Mouse (Mus musculus): ENCODE results near the gene Cyp2a12. TPM values are rescaled to one million over a fixed set of nuclear protein-coding genes. Genes with fewer than 3 reads are reported as not detected.

Cyp2a12 gene
- polyA plus RNA-seq, 1 experiment: not detected

- Histone ChIP-seq H3K79me2 (ENCODE audit: control insufficient read depth, insufficient read depth) (no peaks in the 10 kb centered on the region), H3ac (ENCODE audit: control insufficient read depth, insufficient read length, low read depth) (no peak overlapping the region), H3K4me3 (ENCODE audit: insufficient read depth, poor library complexity, severe bottlenecking) (no peak overlapping the region), H3K36me3 (ENCODE audit: control insufficient read depth, insufficient read depth) (no peaks in the 10 kb centered on the region), H3K27me3 (ENCODE audit: control insufficient read depth, insufficient read depth, insufficient read length) (no peaks in the 10 kb centered on the region), H3K79me3 (ENCODE audit: low read depth) (no peaks in the 10 kb centered on the region)
- TF ChIP-seq MYOG (IDR thresholded peaks at IDR 0.05; ENCODE audit: control insufficient read depth, extremely low read depth, insufficient read length) (no peak), USF1 (IDR thresholded peaks at IDR 0.05; ENCODE audit: low read depth) (no peak), MAX (IDR thresholded peaks at IDR 0.05) (no peak), CTCF (IDR thresholded peaks at IDR 0.05; ENCODE audit: control insufficient read depth, insufficient read depth, insufficient read length) (no peak), MYOD1 (IDR thresholded peaks at IDR 0.05; ENCODE audit: control insufficient read depth, insufficient read length, low read depth) (no peak), CEBPB (IDR thresholded peaks at IDR 0.05; ENCODE audit: low read depth) (no peak), FOSL1 (IDR thresholded peaks at IDR 0.05; ENCODE audit: insufficient read depth, low read length, poor library complexity, severe bottlenecking) (no peak)
Measured at GRCm38 (mm10) chr7:27078641-27079040, 49.8 kb downstream of the Cyp2a12 start.

GRCm38 (mm10) chr7:27081625-27082024 lies 52.7 kb downstream of the Cyp2a12 start:
- H3K79me2 ChIP-seq (ENCODE audit: control insufficient read depth, insufficient read depth): no peaks in the 10 kb centered on the region
- no peaks in the 10 kb centered on the region for H3K27me3 ChIP-seq (ENCODE audit: control insufficient read depth, insufficient read depth, insufficient read length)
- TF ChIP-seq CTCF (IDR thresholded peaks at IDR 0.05; ENCODE audit: control insufficient read depth, insufficient read depth, insufficient read length): no peak
- no peak for TF ChIP-seq USF1 (IDR thresholded peaks at IDR 0.05; ENCODE audit: low read depth)
- no peak for TF ChIP-seq MYOG (IDR thresholded peaks at IDR 0.05; ENCODE audit: control insufficient read depth, extremely low read depth, insufficient read length)
- H3K36me3 ChIP-seq (ENCODE audit: control insufficient read depth, insufficient read depth): no peaks in the 10 kb centered on the region
- no peak overlapping the region for H3K4me3 ChIP-seq (ENCODE audit: insufficient read depth, poor library complexity, severe bottlenecking)
- no peak overlapping the region for H3ac ChIP-seq (ENCODE audit: control insufficient read depth, insufficient read length, low read depth)
- no peaks in the 10 kb centered on the region for H3K79me3 ChIP-seq (ENCODE audit: low read depth)

Other genes with a start within 250 kb of the Cyp2a12 start
- gene Cyp2g1, start 220.2 kb upstream of the Cyp2a12 start, polyA plus RNA-seq (2012; fragmentation: generic; extraction: Trizol): not detected
- not detected for gene Cyp2a5, start 193.8 kb upstream of the Cyp2a12 start, polyA plus RNA-seq (2012; fragmentation: generic; extraction: Trizol)
- not detected for gene Cyp2a22, start 89.7 kb upstream of the Cyp2a12 start, polyA plus RNA-seq (2012; fragmentation: generic; extraction: Trizol)
- gene Cyp2f2, start 90.8 kb downstream of the Cyp2a12 start, polyA plus RNA-seq (2012; fragmentation: generic; extraction: Trizol): not detected
- gene Cyp2t4, start 124.6 kb downstream of the Cyp2a12 start, polyA plus RNA-seq (2012; fragmentation: generic; extraction: Trizol): not detected
- 68.8 TPM for gene Egln2, start 137.7 kb downstream of the Cyp2a12 start, polyA plus RNA-seq (2012; fragmentation: generic; extraction: Trizol)
- 46.6 TPM for gene Rab4b, start 149.8 kb downstream of the Cyp2a12 start, polyA plus RNA-seq (2012; fragmentation: generic; extraction: Trizol)
- 0.06 TPM for gene Gm21983, start 152.0 kb downstream of the Cyp2a12 start, polyA plus RNA-seq (2012; fragmentation: generic; extraction: Trizol)
- gene Mia, start 152.1 kb downstream of the Cyp2a12 start, polyA plus RNA-seq (2012; fragmentation: generic; extraction: Trizol): 0.26 TPM
- 3.2 TPM for gene BC024978, start 166.7 kb downstream of the Cyp2a12 start, polyA plus RNA-seq (2012; fragmentation: generic; extraction: Trizol)
- 210 TPM for gene Snrpa, start 167.2 kb downstream of the Cyp2a12 start, polyA plus RNA-seq (2012; fragmentation: generic; extraction: Trizol)
- gene Itpkc, start 199.6 kb downstream of the Cyp2a12 start, polyA plus RNA-seq (2012; fragmentation: generic; extraction: Trizol): 5.7 TPM
- gene Coq8b, start 203.9 kb downstream of the Cyp2a12 start, polyA plus RNA-seq (2012; fragmentation: generic; extraction: Trizol): 9.3 TPM
- 11.7 TPM for gene Numbl, start 229.4 kb downstream of the Cyp2a12 start, polyA plus RNA-seq (2012; fragmentation: generic; extraction: Trizol)